Mouse (Mus musculus) intestine, postnatal 0 days (tissue): ENCODE data around the gene Ppp6r1. TPM values are rescaled to one million over a fixed set of nuclear protein-coding genes. Genes with fewer than 3 reads are reported as not detected.
A peak's percentile ranks its signal among the peaks of the same experiment; 100 is the strongest.

Experiments used
- ATAC-seq: fragments of 200-750 bp; cut with Nextera tagmentation; 2 replicates; pipeline ENCODE4 v1.8.0; 2017; ENCODE audit warnings: mild to moderate bottlenecking, moderate TSS enrichment, moderate library complexity
- H3K27ac ChIP-seq: fragments of 300-500 bp; sonication (generic); 2 replicates; pipeline ENCODE4 v1.5.1; 2014; ENCODE audit warnings: mild to moderate bottlenecking, low read depth, low read length, moderate library complexity
- H3K27me3 ChIP-seq: fragments of 300-500 bp; sonication (generic); replicated peaks from 2 replicates; pipeline ENCODE4 v1.6.1; 2014; ENCODE audit warnings: low read length, mixed read lengths; ENCODE audit not compliant: control insufficient read depth, insufficient read depth
- H3K36me3 ChIP-seq: fragments of 300-500 bp; sonication (generic); 2 replicates; pipeline ENCODE4 v1.6.1; 2014; ENCODE audit warnings: mild to moderate bottlenecking, moderate library complexity; ENCODE audit not compliant: control insufficient read depth, insufficient read depth
- H3K4me1 ChIP-seq: fragments of 300-500 bp; sonication (generic); replicated peaks from 2 replicates; pipeline ENCODE4 v1.6.1; 2014; ENCODE audit warnings: antibody characterized with exemption, low read length, mixed read lengths; ENCODE audit not compliant: control insufficient read depth, insufficient read depth
- H3K4me2 ChIP-seq: fragments of 300-500 bp; sonication (generic); replicated peaks from 2 replicates; pipeline ENCODE4 v1.6.1; 2014; ENCODE audit warnings: low read depth, mild to moderate bottlenecking, moderate library complexity
- H3K4me3 ChIP-seq: fragments of 300-500 bp; sonication (generic); 2 replicates; pipeline ENCODE4 v1.5.1; 2014; ENCODE audit warnings: low read depth, low read length
- H3K9ac ChIP-seq: fragments of 300-500 bp; sonication (generic); 2 replicates; pipeline ENCODE4 v1.6.1; 2014; ENCODE audit warnings: mild to moderate bottlenecking, low read depth, low read length
- H3K9me3 ChIP-seq: fragments of 300-500 bp; sonication (generic); 2 replicates; pipeline ENCODE4 v1.6.1; 2016; ENCODE audit warnings: mixed run types; ENCODE audit not compliant: control insufficient read depth
- CTCF ChIP-seq: sonication (generic); IDR thresholded peaks from 2 replicates; pipeline ENCODE4 v1.5.1; 2016; ENCODE audit warnings: low read depth, mild to moderate bottlenecking, control low read depth, antibody characterized with exemption, moderate library complexity
- WGBS: fragments of 180-500 bp; shearing (Covaris S2); extraction: QIAGEN DNeasy Blood & Tissue Kit; methylation state at CpG from one replicate; pipeline ENCODE4 v1.1.7; 2014; 5-methylcytosine and 5-hydroxymethylcytosine counted together
- polyA plus RNA-seq: library from polyadenylated mRNA; unstranded; fragments of >200 nt; fragmentation: Nextera tagmentation; extraction: Ambion mirVana; gene quantifications from 2 replicates; pipeline ENCODE4 v1.2.1, GENCODE M21; 2015

Gene Ppp6r1
- polyA plus RNA-seq, 1 experiment from 2014 or later: 4.7 TPM

DNA sequence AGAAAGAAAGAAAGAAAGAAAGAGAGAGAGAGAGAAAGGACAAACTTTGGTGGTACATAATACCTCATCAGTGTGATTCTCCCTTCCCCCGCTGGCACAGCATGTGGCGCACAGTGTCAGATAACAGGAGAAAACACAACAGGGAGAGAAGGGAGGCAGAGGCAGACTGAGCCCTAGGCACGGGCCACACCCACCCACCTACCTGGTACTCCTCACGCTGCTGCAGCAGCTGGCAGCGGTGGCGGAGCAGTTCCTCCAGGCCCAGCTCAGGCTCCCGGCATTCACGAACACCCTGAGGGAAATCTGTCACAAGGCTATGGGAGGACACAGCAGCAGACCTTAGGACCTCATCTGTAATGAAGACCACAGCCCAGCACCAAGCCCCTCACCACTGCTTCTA, 4.4 kb upstream of the Ppp6r1 start:
- no peaks in the 10 kb centered on the region for H3K27me3 ChIP-seq
- H3K9ac ChIP-seq: no peak overlapping the region
- no peak overlapping the region for H3K4me3 ChIP-seq
- H3K27ac ChIP-seq: no peak overlapping the region
- 72% methylated on average over 8 of the region's 8 CpGs for WGBS
- TF ChIP-seq CTCF: no peak
- no peaks in the 10 kb centered on the region for H3K4me1 ChIP-seq
- peaks cover 14% of the 10 kb centered on the region; the same call in 1 of the 2 replicates for H3K36me3 ChIP-seq
- no peaks in the 10 kb centered on the region for H3K9me3 ChIP-seq
- H3K4me2 ChIP-seq: no peak overlapping the region
- ATAC-seq: no peak

DNA sequence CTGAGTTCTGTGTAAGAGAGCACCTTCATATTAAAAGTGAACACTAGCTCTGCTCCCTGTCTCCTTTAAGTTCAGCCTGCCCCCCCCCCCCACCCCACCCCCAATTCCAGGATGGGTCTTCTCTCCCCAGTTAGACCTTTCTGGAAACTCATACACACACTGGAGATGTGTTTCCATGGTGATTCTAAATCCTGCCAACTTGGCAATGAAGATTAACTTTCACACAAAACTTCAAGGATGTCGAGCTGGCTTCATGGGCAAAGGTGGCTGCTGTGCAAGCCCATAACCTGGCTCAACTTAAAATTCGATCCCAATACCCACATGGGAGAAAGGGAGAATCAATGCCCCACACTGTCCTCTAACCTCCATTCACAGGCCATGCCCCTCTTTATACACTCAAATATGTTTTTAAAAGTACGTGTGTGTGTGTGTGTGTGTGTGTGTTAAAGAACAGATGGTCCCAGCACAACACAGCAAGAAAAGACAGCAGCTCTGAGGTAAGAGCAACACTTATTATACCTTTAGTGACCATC, 1.2 kb upstream of the Ppp6r1 start:
- no peaks in the 10 kb centered on the region for H3K27me3 ChIP-seq
- H3K9ac ChIP-seq: no peak overlapping the region
- H3K4me1 ChIP-seq: 0 out of 2 replicates have a peak, but pooled peaks cover 3% of the 10 kb centered on the region
- no peak overlapping the region for H3K27ac ChIP-seq
- 71% methylated on average over 3 of the region's 3 CpGs for WGBS
- peak overlapping the region; percentile 86; the same call in 1 of the 2 replicates for H3K4me2 ChIP-seq
- no peak overlapping the region for H3K4me3 ChIP-seq
- no peak for TF ChIP-seq CTCF
- no peak for ATAC-seq
- peaks cover 11% of the 10 kb centered on the region; the same call in 1 of the 2 replicates for H3K36me3 ChIP-seq
- H3K9me3 ChIP-seq: no peaks in the 10 kb centered on the region

DNA sequence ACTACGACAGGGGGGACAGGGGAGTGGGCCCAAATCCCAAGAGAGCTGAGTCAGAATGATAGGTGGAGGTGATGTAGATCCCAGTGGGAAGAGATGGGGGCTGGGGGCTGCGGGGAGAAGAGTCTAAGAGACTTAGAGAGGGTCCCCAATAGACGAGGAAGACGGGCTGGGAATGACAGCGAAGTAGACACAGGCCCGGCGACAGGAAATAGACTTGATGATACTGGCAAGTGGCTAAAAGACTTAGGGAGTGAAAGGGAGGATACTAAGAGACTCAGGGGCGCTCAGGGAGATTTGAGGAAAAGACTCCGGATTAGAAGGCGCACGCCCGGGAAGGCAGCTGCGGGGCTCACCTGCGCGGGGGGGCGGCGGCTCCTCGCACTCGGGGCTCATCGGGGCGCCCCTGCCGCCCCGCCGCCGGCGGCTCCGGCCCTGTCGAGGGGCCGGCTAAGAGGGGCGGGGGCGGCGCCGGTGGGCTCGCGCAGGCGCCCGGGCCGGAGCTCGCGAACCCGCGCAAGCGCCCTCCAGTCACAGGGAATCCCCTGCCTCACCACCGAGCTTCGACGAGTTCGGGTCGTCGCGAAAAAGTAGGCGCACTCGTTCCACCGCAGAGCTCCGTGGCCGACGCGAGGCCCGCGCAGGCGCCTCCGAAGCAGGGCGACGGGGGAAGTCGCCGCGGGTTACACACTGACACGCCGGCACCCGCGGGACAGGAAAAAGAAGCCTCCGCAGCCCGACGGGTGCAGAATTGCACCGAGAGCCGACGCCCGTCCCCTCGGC, 501 bp downstream of the Ppp6r1 start:
- Histone ChIP-seq H3K4me2 (peak overlapping the region; percentile 86), H3K27ac (peak overlapping the region; percentile 93), H3K27me3 (no peaks in the 10 kb centered on the region), H3K9ac (peak overlapping the region; percentile 95), H3K4me3 (peak overlapping the region; percentile 93), H3K9me3 (no peaks in the 10 kb centered on the region), H3K4me1 (0 out of 2 replicates have a peak, but pooled peaks cover 6% of the 10 kb centered on the region), H3K36me3 (peaks cover 3% of the 10 kb centered on the region; the same call in 1 of the 2 replicates)
- no peak for TF ChIP-seq CTCF
- under 1% methylated on average over 70 of the region's 78 CpGs for WGBS
- ATAC-seq: peak; percentile 61

DNA sequence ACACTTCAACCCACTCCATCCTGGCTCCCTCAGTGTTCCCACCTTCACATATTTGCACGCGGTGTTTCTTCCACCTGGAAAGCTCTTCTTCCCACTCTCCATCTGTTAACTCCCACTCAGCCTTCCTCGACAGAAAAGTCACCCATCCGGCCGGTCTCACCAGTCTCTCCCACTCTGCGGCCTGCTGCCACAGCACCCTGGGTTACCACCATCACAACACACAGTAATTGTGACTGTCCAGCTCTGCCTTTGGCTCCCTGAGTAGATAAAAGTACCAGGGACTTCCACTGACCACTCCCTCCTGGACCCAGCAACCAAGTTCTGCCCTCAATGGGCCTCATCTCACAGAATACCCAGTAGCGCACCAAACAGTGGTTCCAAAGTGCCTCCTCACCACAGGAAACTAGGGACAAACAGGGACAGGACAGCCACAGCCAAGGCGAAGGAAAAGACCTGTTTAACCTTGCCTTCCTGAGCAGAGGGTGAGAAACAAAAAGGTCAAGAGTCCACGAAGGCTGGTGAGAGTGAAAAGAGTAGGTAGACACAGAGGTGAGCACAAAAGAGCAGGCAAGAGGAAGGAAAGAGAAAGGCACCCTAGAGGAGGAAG, 1.2 kb downstream of the Ppp6r1 start:
- peak overlapping the region; percentile 95 for H3K9ac ChIP-seq
- H3K9me3 ChIP-seq: no peaks in the 10 kb centered on the region
- WGBS: 16% methylated on average over 9 of the region's 9 CpGs
- TF ChIP-seq CTCF: no peak
- H3K4me2 ChIP-seq: peak overlapping the region; percentile 86
- H3K36me3 ChIP-seq: no peaks in the 10 kb centered on the region; the same call in 1 of the 2 replicates
- 0 out of 2 replicates have a peak, but pooled peaks cover 6% of the 10 kb centered on the region for H3K4me1 ChIP-seq
- no peak for ATAC-seq
- no peaks in the 10 kb centered on the region for H3K27me3 ChIP-seq
- H3K4me3 ChIP-seq: peak overlapping the region; percentile 93
- H3K27ac ChIP-seq: peak overlapping the region; percentile 93

DNA sequence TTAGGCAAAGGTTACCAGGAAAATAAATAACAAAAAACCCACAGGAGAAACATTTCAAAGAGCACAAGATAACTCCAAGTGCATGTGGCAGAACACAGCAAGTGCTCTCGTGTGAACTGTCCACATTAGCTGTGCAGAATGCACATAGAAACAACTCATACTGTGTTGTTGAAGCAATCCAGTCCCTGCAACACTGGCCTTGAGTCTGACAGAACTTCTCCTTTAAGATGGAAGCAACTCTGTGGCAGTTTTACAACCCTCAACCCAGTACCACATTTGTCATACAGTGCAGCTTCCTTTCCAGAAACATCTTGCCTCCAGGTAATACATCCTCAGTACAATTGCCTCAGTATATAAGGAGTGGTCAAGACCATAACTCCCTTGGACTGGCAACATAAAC, 2.0 kb downstream of the Ppp6r1 start:
- no peak for TF ChIP-seq CTCF
- WGBS: 21% methylated on average over 1 of the region's 1 CpGs
- no peaks in the 10 kb centered on the region for H3K27me3 ChIP-seq
- peak overlapping the region; percentile 86 for H3K4me2 ChIP-seq
- no peak for ATAC-seq
- no peak overlapping the region for H3K9ac ChIP-seq
- no peaks in the 10 kb centered on the region for H3K9me3 ChIP-seq
- 0 out of 2 replicates have a peak, but pooled peaks cover 6% of the 10 kb centered on the region for H3K4me1 ChIP-seq
- H3K4me3 ChIP-seq: peak overlapping the region; percentile 93; the same call in 1 of the 2 replicates
- no peak overlapping the region for H3K27ac ChIP-seq
- H3K36me3 ChIP-seq: no peaks in the 10 kb centered on the region; the same call in 1 of the 2 replicates

DNA sequence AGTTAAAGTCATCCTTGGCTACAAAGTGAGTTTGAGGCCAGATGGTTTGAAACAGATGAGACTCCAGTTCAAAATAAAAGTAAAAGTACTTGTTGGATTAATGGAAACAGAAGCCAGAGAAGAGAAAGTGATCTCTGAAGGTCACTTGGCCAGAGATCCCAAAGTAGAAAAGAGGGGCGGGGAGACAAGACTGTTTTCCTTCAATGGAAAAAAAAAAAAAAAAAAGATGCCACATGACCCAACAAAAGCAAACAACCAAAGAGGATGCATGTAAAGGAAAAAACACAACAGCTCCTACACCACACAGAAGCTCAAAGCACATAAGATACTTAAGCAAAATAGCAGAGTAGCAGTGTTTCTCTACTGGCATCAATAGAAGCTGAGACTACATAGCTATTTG, 2.9 kb downstream of the Ppp6r1 start:
- H3K4me3 ChIP-seq: no peak overlapping the region
- H3K9me3 ChIP-seq: no peaks in the 10 kb centered on the region
- no peak for TF ChIP-seq CTCF
- peak overlapping the region; percentile 86; the same call in 1 of the 2 replicates for H3K4me2 ChIP-seq
- no peaks in the 10 kb centered on the region; the same call in 1 of the 2 replicates for H3K36me3 ChIP-seq
- 0 out of 2 replicates have a peak, but pooled peaks cover 6% of the 10 kb centered on the region for H3K4me1 ChIP-seq
- no peak for ATAC-seq
- 68% methylated on average over 1 of the region's 1 CpGs for WGBS
- no peaks in the 10 kb centered on the region for H3K27me3 ChIP-seq
- no peak overlapping the region for H3K27ac ChIP-seq
- H3K9ac ChIP-seq: no peak overlapping the region
